ENCODE assay signal across 8 mouse cellular contexts in genomic region chr13:62627071-62627470, GRCm38 (mm10). TPM values are rescaled to one million over a fixed set of nuclear protein-coding genes. Genes with fewer than 3 reads are reported as not detected.
A peak's percentile ranks its signal among the peaks of the same experiment; 100 is the strongest.
DNase-seq lines count a peak whose midpoint lies in the region; ATAC-seq and TF ChIP-seq lines count a peak whose summit lies in the region.
"Not testable (repeated sequence)": the region's sequence is repeated elsewhere in the genome, so short reads cannot be mapped to it uniquely, and the experiment has no call there.

No protein-coding gene starts in this region.

- not testable (repeated sequence) for H3K9ac ChIP-seq in ES-E14 (ENCODE audit: insufficient read depth, low read depth, low read length, poor library complexity, severe bottlenecking); embryonic facial prominence, embryonic 14.5 days (ENCODE audit: low read depth, low read length); hindbrain, embryonic 11.5 days (ENCODE audit: low read depth, low read length)

- H3K27ac ChIP-seq in ES-E14 (ENCODE audit: insufficient read depth, low read depth, low read length, poor library complexity, severe bottlenecking); embryonic facial prominence, embryonic 14.5 days (replicated peaks; ENCODE audit: low read depth, low read length); hindbrain, embryonic 11.5 days (ENCODE audit: low read depth, low read length): not testable (repeated sequence)

- peak; percentile 46; the same call in 1 of the 2 replicates for TF ChIP-seq CTCF in brain, embryonic 14.5 days (IDR thresholded peaks at IDR 0.05; ENCODE audit: borderline replicate concordance, extremely low read depth, insufficient read depth, insufficient read length)

- ATAC-seq in embryonic facial prominence, embryonic 14.5 days (ENCODE audit: low read depth); hindbrain, embryonic 11.5 days (ENCODE audit: low FRiP score): not testable (repeated sequence)

- in situ Hi-C loops in ES-E14 (cut with MboI; ENCODE audit: low sequenced_read_pairs in 2 of 2, unreplicated experiment in 2 of 2), result loop anchor here in 1 of 2 experiments (10.0 kb wide), 1 partner anchor 228 kb away; the partner anchor contains the start of gene Fbp2

- peak; percentile 40 for DNase-seq in ES-E14 (ENCODE audit: low read depth, low spot score)
- DNase-seq in brain, embryonic 14.5 days (ENCODE audit: low read depth), result peak; percentile 53
- peak; percentile 19 for DNase-seq in embryonic facial prominence, embryonic 14.5 days (ENCODE audit: low spot score)
- peak; percentile 50 for DNase-seq in hindbrain, embryonic 11.5 days (ENCODE audit: low spot score)
- DNase-seq in layer of hippocampus, postnatal 10 days (ENCODE audit: low spot score in 2 of 2), result peak; percentile 25 to 39
- peak; percentile 35 for DNase-seq in lung, postnatal 10 days
- peak; percentile 23 for DNase-seq in retina, postnatal 7 days (ENCODE audit: low read depth, low spot score)
- DNase-seq in thymus, postnatal 25 days, result peak; percentile 21

- not testable (repeated sequence) for H3K36me3 ChIP-seq in ES-E14 (ENCODE audit: control insufficient read depth, insufficient read depth, low read length, poor library complexity, severe bottlenecking); embryonic facial prominence, embryonic 14.5 days (ENCODE audit: control insufficient read depth, insufficient read depth, low read length); hindbrain, embryonic 11.5 days (ENCODE audit: control insufficient read depth, insufficient read depth, low read length)

- not testable (repeated sequence) for H3K4me2 ChIP-seq in embryonic facial prominence, embryonic 14.5 days (ENCODE audit: low read depth, low read length); hindbrain, embryonic 11.5 days (replicated peaks; ENCODE audit: low read depth, low read length)

- not testable (repeated sequence) for H3K9me3 ChIP-seq in ES-E14 (ENCODE audit: control insufficient read depth, insufficient read depth, low read depth, low read length); embryonic facial prominence, embryonic 14.5 days (ENCODE audit: control insufficient read depth, low read length); hindbrain, embryonic 11.5 days (ENCODE audit: control insufficient read depth, low read length)

- WGBS in embryonic facial prominence, embryonic 14.5 days, result 39% methylated on average over 1 of the region's 1 CpGs
- WGBS in hindbrain, embryonic 11.5 days, result 43% methylated on average over 1 of the region's 1 CpGs

- H3K27me3 ChIP-seq in embryonic facial prominence, embryonic 14.5 days (replicated peaks; ENCODE audit: control insufficient read depth, insufficient read depth, low read length); hindbrain, embryonic 11.5 days (ENCODE audit: control insufficient read depth, insufficient read depth, low read length): not testable (repeated sequence)

- TF ChIP-seq POLR2A in brain, embryonic 14.5 days (IDR thresholded peaks at IDR 0.05; ENCODE audit: borderline replicate concordance, extremely low read depth, insufficient read depth, insufficient read length, poor library complexity, severe bottlenecking), result not testable (repeated sequence)

- H3K4me3 ChIP-seq in ES-E14 (ENCODE audit: insufficient read depth in 1 of 2, low read depth in 1 of 2, low read length in 2 of 2, poor library complexity in 1 of 2, severe bottlenecking in 1 of 2); embryonic facial prominence, embryonic 14.5 days (ENCODE audit: low read depth, low read length); hindbrain, embryonic 11.5 days (ENCODE audit: low read depth, low read length): not testable (repeated sequence)

- not testable (repeated sequence) for H3K4me1 ChIP-seq in ES-E14 (ENCODE audit: control insufficient read depth in 2 of 2, insufficient read depth in 2 of 2, low read length in 2 of 2, poor library complexity in 1 of 2); embryonic facial prominence, embryonic 14.5 days (ENCODE audit: control insufficient read depth, insufficient read depth, low read length); hindbrain, embryonic 11.5 days (replicated peaks; ENCODE audit: control insufficient read depth, insufficient read depth, low read length)

TF ChIP-seq in ES-E14, 5 proteins besides CTCF, POLR2A, EP300 and RAD21:
- TF ChIP-seq ZC3H11A (IDR thresholded peaks at IDR 0.05; ENCODE audit: borderline replicate concordance, low read depth, low read length) (peak; percentile 86; the same call in 1 of the 2 replicates), ZNF384 (IDR thresholded peaks at IDR 0.05; ENCODE audit: low read depth, low read length) (0 out of 2 replicates have a peak, but pooled peaks have one; percentile 38)
TF ChIP-seq in ES-E14: peak in this region for 2; not testable (repeated sequence) for 3.

RNA-seq across cellular contexts. Expression of gene 6720489N17Rik, which starts 3.1 kb away (rescaled TPM):
- 7.3 and 7.5 TPM in 2 replicates for total RNA-seq in ES-E14 (2012; rRNA removed)
- 3.9 and 5.4 TPM in 2 replicates for polyA plus RNA-seq in brain, embryonic 14.5 days (2012; rRNA removed)
- polyA plus RNA-seq in embryonic facial prominence, embryonic 14.5 days (2014; fragmentation: Nextera tagmentation; extraction: Ambion mirVana), result 10.5 and 12.1 TPM in 2 replicates
- 12.0 and 13.8 TPM in 2 replicates for polyA plus RNA-seq in hindbrain, embryonic 11.5 days (2014; fragmentation: Nextera tagmentation; extraction: Ambion mirVana)
- total RNA-seq in layer of hippocampus, postnatal 10 days (2021), result 1 to 10 TPM; 2.9 TPM

RNA-seq across cellular contexts. Expression of gene Zfp934, which starts 56.1 kb away (rescaled TPM):
- 8.6 and 9.5 TPM in 2 replicates for total RNA-seq in ES-E14 (2012; rRNA removed)
- polyA plus RNA-seq in brain, embryonic 14.5 days (2012; rRNA removed), result 7.7 and 8.1 TPM in 2 replicates
- polyA plus RNA-seq in embryonic facial prominence, embryonic 14.5 days (2014; fragmentation: Nextera tagmentation; extraction: Ambion mirVana), result 14.5 and 18.0 TPM in 2 replicates
- 18.7 and 24.1 TPM in 2 replicates for polyA plus RNA-seq in hindbrain, embryonic 11.5 days (2014; fragmentation: Nextera tagmentation; extraction: Ambion mirVana)
- 1 to 10 TPM; 6.6 to 8.7 TPM for total RNA-seq in layer of hippocampus, postnatal 10 days (2021)
